27 mouse cellular contexts compared by ENCODE assay signal in the genomic region with DNA sequence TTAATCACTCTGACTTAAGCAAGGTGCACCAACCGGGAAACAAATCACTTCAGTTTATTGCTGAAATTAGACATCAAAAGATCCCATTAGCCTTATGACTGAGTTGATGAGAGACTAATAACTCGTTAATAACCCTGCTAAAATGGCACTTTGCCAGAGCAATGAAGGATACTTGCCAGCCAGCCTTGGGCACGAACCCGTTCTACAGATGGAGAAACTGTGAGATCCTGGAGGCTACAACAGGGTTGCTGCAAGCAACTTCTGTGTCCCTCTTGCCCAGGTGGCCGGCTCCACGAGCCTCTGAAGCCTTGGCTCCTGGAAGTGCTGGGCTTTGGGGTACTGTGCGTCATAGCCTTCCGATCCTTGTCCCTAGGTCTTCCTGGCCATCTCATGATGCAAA. TPM values are rescaled to one million over a fixed set of nuclear protein-coding genes. Genes with fewer than 3 reads are reported as not detected.
DNase-seq lines count a peak whose midpoint lies in the region; TF ChIP-seq lines count a peak whose summit lies in the region.
"Had no signal": no experiment of that assay in that cellular context is flagged by ENCODE, and none has a peak within 500 bp of the region (broad histone marks: within the 10 kb centered on the region; RNA-seq: fewer than 3 reads in every experiment).

No protein-coding gene starts in this region.

- H3K4me3 ChIP-seq in CH12.LX (replicated peaks in 1 of 3; ENCODE audit: low read depth in 2 of 3, low read length in 2 of 3, poor library complexity in 1 of 3): no peak overlapping the region
- H3K4me3 ChIP-seq: embryonic facial prominence, embryonic 13.5 days; forebrain, embryonic 12.5 days; heart, embryonic 12.5 days; hindbrain, embryonic 10.5 days had no signal

- H3K9ac ChIP-seq in CH12.LX (ENCODE audit: insufficient read depth, low read depth): no peak overlapping the region
- H3K9ac ChIP-seq: embryonic facial prominence, embryonic 13.5 days; forebrain, embryonic 12.5 days; heart, embryonic 12.5 days; hindbrain, embryonic 14.5 days had no signal

- no peak overlapping the region for H3K27ac ChIP-seq in CH12.LX (ENCODE audit: insufficient read depth, low read depth)
- H3K27ac ChIP-seq: embryonic facial prominence, embryonic 13.5 days; forebrain, embryonic 12.5 days; hindbrain, embryonic 10.5 days; hindbrain, embryonic 14.5 days had no signal

- no peak for DNase-seq in CH12.LX (ENCODE audit: extremely low read depth)
- DNase-seq in cerebellum, adult 11-12 months: peak; percentile 52
- peak; percentile 71 for DNase-seq in cerebellum, adult 9-10 months
- DNase-seq in cerebellum, postnatal 25 days: peak; percentile 42 to 65
- DNase-seq in frontal cortex, postnatal 25 days (ENCODE audit: low spot score in 2 of 2): no peak
- DNase-seq in c-Kit-positive CD71-positive TER-119-positive erythroid progenitor cells, embryonic 14.5 days (ENCODE audit: low spot score): no peak
- no peak for DNase-seq in spleen, postnatal 10 days (ENCODE audit: low spot score in 2 of 2)
- DNase-seq: adrenal gland, adult 2 months; adrenal gland, postnatal 25 days; gastrocnemius, postnatal 14 days; kidney, adult 2 months had no signal

- dilution Hi-C loops in CH12.LX (cut with MboI; ENCODE audit: extremely low pct_ligation_motif_present, extremely low pct_unique_long_range_greater_than_20kb, low sequenced_read_pairs): no loop called here

- H3K9me3 ChIP-seq in CH12.LX (replicated peaks; ENCODE audit: low read length): no peaks in the 10 kb centered on the region
- H3K9me3 ChIP-seq: embryonic facial prominence, embryonic 13.5 days; forebrain, embryonic 12.5 days; heart, embryonic 12.5 days; hindbrain, embryonic 10.5 days had no signal

- TF ChIP-seq POLR2A in CH12.LX (IDR thresholded peaks at IDR 0.05; ENCODE audit: low read depth, low read length): no peak

- in situ Hi-C loops in CH12.LX (cut with MboI; ENCODE audit: low pct_ligation_motif_present, low pct_unique_long_range_greater_than_20kb, low sequenced_read_pairs): no loop called here

- TF ChIP-seq RAD21 in CH12.LX (IDR thresholded peaks at IDR 0.05; ENCODE audit: low read depth, low read length): no peak

- H3K4me1 ChIP-seq in CH12.LX (ENCODE audit: control insufficient read depth in 1 of 2, insufficient read depth in 2 of 2): peaks cover 0 to 3% of the 10 kb centered on the region in 2 experiments; a peak in 1 of 4 replicates
- H3K4me1 ChIP-seq: forebrain, embryonic 12.5 days; heart, embryonic 12.5 days; hindbrain, embryonic 10.5 days had no signal

- TF ChIP-seq EP300 in CH12.LX (IDR thresholded peaks at IDR 0.05; ENCODE audit: low read length): no peak

- H3K36me3 ChIP-seq in CH12.LX (replicated peaks in 1 of 2; ENCODE audit: control insufficient read depth in 1 of 2, insufficient read depth in 1 of 2, low read length in 1 of 2): no peaks in the 10 kb centered on the region

- H3K4me2 ChIP-seq in CH12.LX (ENCODE audit: insufficient read depth, low read depth, poor library complexity, severe bottlenecking): no peak overlapping the region
- H3K4me2 ChIP-seq: embryonic facial prominence, embryonic 13.5 days; forebrain, embryonic 12.5 days; heart, embryonic 12.5 days; hindbrain, embryonic 14.5 days had no signal

- H3K79me2 ChIP-seq in CH12.LX (replicated peaks; ENCODE audit: control insufficient read depth, extremely low read depth, insufficient read depth, poor library complexity, severe bottlenecking): no peaks in the 10 kb centered on the region

- H3K27me3 ChIP-seq in CH12.LX (replicated peaks): peaks cover 2% of the 10 kb centered on the region
- H3K27me3 ChIP-seq: embryonic facial prominence, embryonic 13.5 days; forebrain, embryonic 12.5 days; heart, embryonic 12.5 days; Patski had no signal

- TF ChIP-seq CTCF in CH12.LX (conservative IDR thresholded peaks at IDR 0.05 in 1 of 2, IDR thresholded peaks at IDR 0.05 in 1 of 2; ENCODE audit: low read depth in 2 of 2, low read length in 2 of 2): no peak

TF ChIP-seq in CH12.LX, 34 proteins besides CTCF, POLR2A, EP300 and RAD21:
- TF ChIP-seq IRF4 (IDR thresholded peaks at IDR 0.05; ENCODE audit: low read depth, low read length) (peak; percentile 42; the same call in 1 of the 2 replicates), PAX5 (IDR thresholded peaks at IDR 0.05; ENCODE audit: low read length) (no peak), SMC3 (IDR thresholded peaks at IDR 0.05; ENCODE audit: low read depth, low read length) (no peak)

RNA-seq across cellular contexts. Expression of a gene that starts 47.0 kb away (rescaled TPM):
- total RNA-seq in CH12.LX (2012; rRNA removed) (not detected in 2 replicates), CH12.LX (2014; rRNA removed) (0.14 and 0.43 TPM in 2 replicates)
- 0.11 TPM in 1 of 2 replicates, not detected in the other for polyA plus RNA-seq in CH12.LX (2012; ENCODE audit: insufficient read length, low read depth)
- total RNA-seq: adrenal gland, adult 2 months; adrenal gland, postnatal 25 days; gastrocnemius, adult 18-20 months; gastrocnemius, postnatal 14 days; heart, adult 8-10 months; heart, postnatal 25 days had no signal
- polyA plus RNA-seq: activated CD4-positive, CD25-positive, alpha-beta regulatory T cell, adult 4 months; adrenal gland, adult 2 months; C2C12; cortical plate, adult 2 months; frontal cortex, adult 2 months; gonadal fat pad, adult 2 months; heart, embryonic 16.5 days; intestine, embryonic 16.5 days; kidney, adult 2 months; Patski had no signal

Comparison
In these comparisons a context has a peak if more than half of its experiments do, and no peak if none do; other contexts are left out.
1. DNase-seq: peak in cerebellum, adult 11-12 months (single experiment), cerebellum, adult 9-10 months (single experiment) and cerebellum, postnatal 25 days (2 of 2); none in CH12.LX (single experiment), frontal cortex, postnatal 25 days (0 of 2), c-Kit-positive CD71-positive TER-119-positive erythroid progenitor cells, embryonic 14.5 days (single experiment) and spleen, postnatal 10 days (0 of 2).